Mouse (Mus musculus) myocyte (in vitro differentiated cells): ENCODE data around the gene Nob1.

Experiments
- CEBPB ChIP-seq: IDR thresholded peaks from 2 replicates; pipeline ENCODE4 v1.6.1; 2011; ENCODE audit warnings: mild to moderate bottlenecking, moderate library complexity; ENCODE audit not compliant: poor library complexity, insufficient read depth, severe bottlenecking
- E2F4 ChIP-seq: IDR thresholded peaks from one replicate; pipeline ENCODE4 v1.6.1; 2011; ENCODE audit warnings: mild to moderate bottlenecking, control low read depth, moderate library complexity; ENCODE audit not compliant: insufficient read depth
- MAX ChIP-seq: IDR thresholded peaks from one replicate; pipeline ENCODE4 v1.6.1; 2011; ENCODE audit warnings: low read depth, mild to moderate bottlenecking, control low read depth
- MYOD1 ChIP-seq, 3 experiments: IDR thresholded peaks; one replicate each; pipeline ENCODE4 v1.6.1; 2011; ENCODE audit warnings: control low read depth in 2 of 3, low read depth in 2 of 3, mild to moderate bottlenecking in 2 of 3, moderate library complexity in 1 of 3; ENCODE audit not compliant: insufficient read length in 2 of 3, control insufficient read depth in 1 of 3
- MYOG ChIP-seq, 3 experiments: IDR thresholded peaks; one replicate each; pipeline ENCODE4 v1.6.1; 2011; ENCODE audit warnings: control low read depth in 2 of 3, low read depth in 2 of 3, mild to moderate bottlenecking in 2 of 3; ENCODE audit not compliant: insufficient read length in 2 of 3, control insufficient read depth in 1 of 3, insufficient read depth in 1 of 3
- POLR2A ChIP-seq: IDR thresholded peaks from one replicate; pipeline ENCODE4 v1.6.1; 2011; ENCODE audit warnings: low read depth, mild to moderate bottlenecking, control low read depth, moderate library complexity; ENCODE audit not compliant: insufficient read length
- POLR2AphosphoS2 ChIP-seq: IDR thresholded peaks from one replicate; pipeline ENCODE4 v1.6.1; 2011; ENCODE audit warnings: low read depth, control low read depth; ENCODE audit not compliant: insufficient read length
- REST ChIP-seq: IDR thresholded peaks from one replicate; pipeline ENCODE4 v1.6.1; 2011; ENCODE audit warnings: mild to moderate bottlenecking, control low read depth, moderate library complexity; ENCODE audit not compliant: insufficient read depth, insufficient read length
- SRF ChIP-seq: IDR thresholded peaks from one replicate; pipeline ENCODE4 v1.6.1; 2011; ENCODE audit warnings: low read depth; ENCODE audit not compliant: control insufficient read depth, insufficient read length
- TCF12 ChIP-seq: IDR thresholded peaks from one replicate; pipeline ENCODE4 v1.6.1; 2011; ENCODE audit warnings: mild to moderate bottlenecking, control low read depth; ENCODE audit not compliant: poor library complexity, insufficient read depth, severe bottlenecking
- USF1 ChIP-seq: IDR thresholded peaks from one replicate; pipeline ENCODE4 v1.6.1; 2011; ENCODE audit warnings: low read depth, mild to moderate bottlenecking, control low read depth, moderate library complexity

- TF ChIP-seq SRF (no peak), TCF12 (no peak), POLR2A (no peak), E2F4 (no peak), MYOD1 (IDR thresholded peaks at IDR 0.05; ENCODE audit: control insufficient read depth in 1 of 3, insufficient read length in 2 of 3, low read depth in 2 of 3) (no peak), POLR2AphosphoS2 (no peak), MAX (no peak), CEBPB (no peak), REST (no peak), MYOG (IDR thresholded peaks at IDR 0.05; ENCODE audit: control insufficient read depth in 1 of 3, insufficient read depth in 1 of 3, insufficient read length in 2 of 3, low read depth in 2 of 3) (no peak), USF1 (no peak)
Measured at GRCm38 (mm10) chr8:107412552-107412951, 12.3 kb downstream of the Nob1 start.
